Mouse (Mus musculus) adrenal gland, postnatal 14 days (tissue): Measurements from ENCODE around the gene Tdrd7. TPM values are rescaled to one million over a fixed set of nuclear protein-coding genes. Genes with fewer than 3 reads are reported as not detected.

Experiments used
- DNase-seq: peaks from one replicate; pipeline ENCODE4 v3.0.0; 2021; ENCODE audit warnings: mixed read lengths
- long read RNA-seq, 2 experiments: library from polyadenylated mRNA; stranded (forward); transcript quantifications; one replicate each; pipeline ENCODE4 v2.0.0; 2021
- total RNA-seq: library from RNA; stranded (reverse); gene quantifications from 2 replicates; pipeline ENCODE4 v1.2.3, GENCODE M21; 2021

Gene Tdrd7
- 21.3 and 23.0 TPM in 2 replicates for total RNA-seq
- long read RNA-seq, experiment 1, transcript Tdrd7-201 (17 exons, 3,716 nt) = major isoform, 14 of 20 reads
- long read RNA-seq, experiment 1, partial matches to known transcripts = 2 of 20 reads
- long read RNA-seq, experiment 1, other reads (novel, unspliced or antisense) = 4 of 20 reads
- long read RNA-seq, experiment 2, transcript Tdrd7-201 (17 exons, 3,716 nt) = major isoform, 9 of 11 reads
- long read RNA-seq, experiment 2, partial matches to known transcripts = 0 of 11 reads
- long read RNA-seq, experiment 2, other reads (novel, unspliced or antisense) = 2 of 11 reads

- no peak for DNase-seq
Measured at GRCm38 (mm10) chr4:45964771-45965439, at the start of gene Tdrd7. TSS of gene Tdrd7 (plus strand) at chr4:45965334.

- DNase-seq = peak; percentile 13
Measured at GRCm38 (mm10) chr4:45917091-45917490, 48.0 kb upstream of the Tdrd7 start.

GRCm38 (mm10) chr4:45921663-45922435, 43.3 kb upstream of the Tdrd7 start:
- DNase-seq = no peak

- DNase-seq = peak; percentile 47
Measured at GRCm38 (mm10) chr4:45924011-45924410, 41.1 kb upstream of the Tdrd7 start.

GRCm38 (mm10) chr4:45928561-45928960, 36.6 kb upstream of the Tdrd7 start:
- DNase-seq = peak; percentile 43

- peak; percentile 72 for DNase-seq
Measured at GRCm38 (mm10) chr4:45941628-45942044, 23.5 kb upstream of the Tdrd7 start.

GRCm38 (mm10) chr4:45947729-45948128, 17.4 kb upstream of the Tdrd7 start:
- DNase-seq = no peak

- DNase-seq = peak; percentile 59
Measured at GRCm38 (mm10) chr4:45949109-45949848, 15.9 kb upstream of the Tdrd7 start.

GRCm38 (mm10) chr4:45951830-45952229, 13.3 kb upstream of the Tdrd7 start:
- DNase-seq = no peak

- DNase-seq = no peak
Measured at GRCm38 (mm10) chr4:45953025-45953919, 11.9 kb upstream of the Tdrd7 start.

- no peak for DNase-seq
Measured at GRCm38 (mm10) chr4:45955235-45955634, 9.9 kb upstream of the Tdrd7 start.

- DNase-seq = no peak
Measured at GRCm38 (mm10) chr4:45956131-45956530, 9.0 kb upstream of the Tdrd7 start.

GRCm38 (mm10) chr4:45956706-45957105, 8.4 kb upstream of the Tdrd7 start:
- no peak for DNase-seq

GRCm38 (mm10) chr4:45965737-45966447, 758 bp downstream of the Tdrd7 start:
- peak; percentile 60 for DNase-seq

GRCm38 (mm10) chr4:45966716-45967115, 1.6 kb downstream of the Tdrd7 start:
- DNase-seq = no peak

GRCm38 (mm10) chr4:45967479-45968341, 2.6 kb downstream of the Tdrd7 start:
- DNase-seq = no peak

- no peak for DNase-seq
Measured at GRCm38 (mm10) chr4:45969051-45969450, 3.9 kb downstream of the Tdrd7 start.

- no peak for DNase-seq
Measured at GRCm38 (mm10) chr4:45970048-45970560, 5.0 kb downstream of the Tdrd7 start.

- peak; percentile 100 for DNase-seq
Measured at GRCm38 (mm10) chr4:45971806-45972447, 6.8 kb downstream of the Tdrd7 start.
